Mouse (Mus musculus) adrenal gland, adult 18-20 months (tissue): ENCODE measurements around the gene Ncor2. TPM values are rescaled to one million over a fixed set of nuclear protein-coding genes. Genes with fewer than 3 reads are reported as not detected.

Experiments
- DNase-seq, 2 experiments: peaks; one replicate each; pipeline ENCODE4 v3.0.0; 2021 to 2022; ENCODE audit warnings: low spot score in 2 of 2
- total RNA-seq, 2 experiments: library from RNA; stranded (reverse); gene quantifications; 1 replicate in 1 of 2; 2 replicates in 1 of 2; pipeline ENCODE4 v1.2.3; 2021

Gene Ncor2
- total RNA-seq, 2 experiments from 2014 or later: 195 to 242 TPM

- no peak for DNase-seq
Measured at GRCm38 (mm10) chr5:125103396-125103795, 75.6 kb downstream of the Ncor2 start.

GRCm38 (mm10) chr5:125102907-125103306 lies 76.1 kb downstream of the Ncor2 start:
- no peak for DNase-seq

- no peak for DNase-seq
Measured at GRCm38 (mm10) chr5:125102352-125102751, 76.7 kb downstream of the Ncor2 start.

DNA sequence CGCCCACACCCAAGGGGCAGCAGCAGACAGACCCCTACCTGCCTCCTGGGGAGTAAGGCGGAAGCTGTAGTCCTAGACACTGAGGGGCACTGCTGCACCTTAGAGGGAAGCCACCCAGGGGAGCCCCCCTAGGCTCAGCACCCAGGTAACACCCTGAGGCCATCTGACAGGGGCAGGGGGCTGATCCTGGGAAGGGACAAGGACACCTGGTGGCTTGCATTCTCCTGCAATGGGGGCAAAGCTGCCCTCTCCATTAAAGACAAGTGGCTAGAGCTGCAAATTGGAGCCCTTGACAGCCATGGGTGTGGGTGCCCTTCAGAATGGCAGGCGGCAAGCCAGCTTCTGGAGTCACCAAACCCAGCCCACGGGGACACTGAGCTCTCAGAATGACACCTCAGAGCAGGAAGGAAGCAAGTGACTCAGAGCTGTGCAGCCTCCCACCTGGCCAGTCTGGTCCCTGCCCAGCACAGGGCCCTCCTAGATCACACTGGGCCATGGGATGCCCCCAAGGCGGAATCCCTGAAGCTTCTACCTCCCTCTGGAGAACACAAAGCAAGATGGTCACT lies 79.2 kb downstream of the Ncor2 start:
- no peak for DNase-seq

GRCm38 (mm10) chr5:125098692-125099091 lies 80.3 kb downstream of the Ncor2 start:
- DNase-seq: no peak

DNA sequence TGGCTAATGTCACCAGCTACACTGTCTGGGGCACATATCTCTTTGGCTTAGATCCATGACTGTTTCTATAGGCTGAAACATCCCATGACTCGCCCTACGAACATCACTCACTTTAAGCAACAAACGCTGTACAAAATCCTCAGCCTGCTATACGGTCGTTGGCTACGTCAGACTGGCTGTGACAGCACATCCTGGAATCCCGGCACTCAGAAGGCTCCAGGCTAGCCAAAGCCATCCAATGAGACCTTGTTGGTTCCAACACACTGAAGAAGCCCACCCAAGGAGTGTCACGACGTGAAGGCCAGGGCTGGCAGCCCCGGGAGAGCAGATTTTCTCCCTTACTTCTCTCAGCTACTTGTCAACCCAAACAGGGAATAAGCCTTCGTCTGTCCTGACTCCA lies 82.7 kb downstream of the Ncor2 start:
- DNase-seq: no peak

DNA sequence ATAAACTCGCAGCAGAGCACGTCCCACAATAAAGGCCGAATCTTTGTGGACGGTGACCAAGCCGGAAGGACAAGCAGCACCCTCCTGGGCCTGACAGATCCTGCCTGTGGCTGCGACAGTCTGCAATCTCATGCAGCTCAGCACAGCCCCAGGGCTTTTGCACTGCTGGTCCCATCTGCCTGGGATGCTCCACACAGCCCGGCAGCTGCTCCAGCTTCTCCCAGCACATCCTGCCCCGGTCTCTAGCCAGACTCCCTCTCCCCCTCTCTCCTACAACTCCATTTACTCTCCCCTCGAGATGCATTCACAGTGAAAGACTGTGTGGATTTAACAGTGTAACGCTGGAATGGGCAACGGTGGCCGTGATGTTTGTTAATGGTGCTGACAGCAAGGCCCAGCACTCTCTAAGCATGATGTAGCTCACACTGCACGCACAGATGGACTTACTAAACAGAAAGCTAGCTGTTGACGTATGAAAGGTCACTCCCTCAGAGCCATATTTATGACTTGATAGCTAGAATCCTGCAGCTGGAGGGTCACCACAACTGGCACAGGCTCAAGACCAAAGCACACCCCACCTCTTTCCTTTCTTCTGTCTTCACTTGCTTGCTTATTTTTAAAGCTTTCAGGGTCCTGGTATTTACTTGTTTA lies 83.4 kb downstream of the Ncor2 start:
- DNase-seq: no peak

- no peak for DNase-seq
Measured at GRCm38 (mm10) chr5:125093795-125094194, 85.2 kb downstream of the Ncor2 start.

DNA sequence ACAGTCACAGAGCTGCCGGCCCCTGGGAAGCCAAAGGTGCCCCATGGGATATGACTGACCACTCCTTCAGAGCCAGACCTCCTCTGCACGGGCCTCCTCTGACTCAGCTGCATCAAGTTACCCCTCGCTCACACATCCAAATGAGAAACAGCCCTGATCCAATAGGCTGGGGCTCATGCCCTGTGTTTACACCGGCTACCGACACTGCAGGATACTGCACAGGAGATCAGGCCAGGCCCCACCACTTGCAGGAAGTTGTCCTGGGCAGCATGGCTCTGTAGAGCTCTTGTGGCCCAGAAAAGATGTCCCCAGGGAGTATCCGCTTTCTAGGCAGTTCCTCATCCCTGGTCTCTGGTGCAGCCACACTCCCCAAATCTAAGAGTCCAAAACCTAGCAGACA lies 90.9 kb downstream of the Ncor2 start:
- DNase-seq: no peak

GRCm38 (mm10) chr5:125085097-125085617 lies 93.9 kb downstream of the Ncor2 start:
- DNase-seq: no peak

GRCm38 (mm10) chr5:125083674-125084073 lies 95.3 kb downstream of the Ncor2 start:
- DNase-seq: no peak

- DNase-seq: peak; percentile 90 to 95
Measured at GRCm38 (mm10) chr5:125081318-125082101, 97.5 kb downstream of the Ncor2 start.

DNA sequence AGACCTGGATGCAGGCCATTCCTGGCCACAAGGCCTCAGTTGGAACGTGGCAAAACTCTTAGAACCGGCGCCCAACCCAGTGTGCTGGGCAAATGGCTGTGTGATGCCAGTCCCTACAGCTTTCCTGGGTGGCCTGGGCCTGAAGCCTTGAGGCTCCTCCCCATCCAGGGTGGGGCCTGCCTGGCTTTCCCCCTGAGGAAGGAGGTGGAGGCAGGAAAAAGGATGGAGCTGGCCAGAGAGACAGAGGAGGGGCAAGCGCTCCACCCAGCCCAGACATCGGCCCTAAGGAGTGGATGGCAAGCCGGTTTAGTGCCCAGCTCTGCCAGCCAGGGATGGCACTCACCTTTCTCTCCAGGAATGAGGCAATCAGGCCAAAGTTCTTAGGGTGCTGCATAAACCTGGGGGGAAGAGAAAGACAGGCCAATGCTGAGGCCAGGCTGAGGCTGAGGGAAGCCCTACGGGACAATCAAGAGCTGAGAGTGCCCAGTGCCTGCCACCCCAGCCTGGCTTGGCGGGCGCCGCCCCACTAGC lies 98.2 kb downstream of the Ncor2 start:
- DNase-seq: peak; percentile 44 to 50

DNA sequence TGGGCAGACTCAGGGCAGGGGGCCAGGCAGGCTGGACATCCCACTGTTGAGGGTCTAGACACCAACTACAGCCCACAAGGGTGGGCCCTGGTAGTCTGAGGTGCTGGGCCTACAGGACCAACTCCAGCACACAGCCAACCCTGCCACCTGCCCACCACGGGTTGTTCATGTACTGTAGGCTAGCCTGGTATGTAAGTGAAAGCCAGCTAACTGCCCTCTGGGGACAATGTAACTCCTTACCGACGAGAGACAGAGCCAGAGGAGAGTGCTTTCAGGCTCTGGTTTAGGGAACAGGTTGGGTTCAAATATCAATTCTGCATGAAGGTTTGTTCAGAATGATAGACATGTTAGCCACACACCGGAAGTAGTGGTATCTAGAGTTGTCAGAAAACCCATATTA lies 98.7 kb downstream of the Ncor2 start:
- no peak for DNase-seq

- no peak for DNase-seq
Measured at GRCm38 (mm10) chr5:125078220-125078619, 100.8 kb downstream of the Ncor2 start.

GRCm38 (mm10) chr5:125076183-125076582 lies 102.8 kb downstream of the Ncor2 start:
- no peak for DNase-seq

GRCm38 (mm10) chr5:125074571-125075171 lies 104.3 kb downstream of the Ncor2 start:
- DNase-seq: peak; percentile 35 to 40

GRCm38 (mm10) chr5:125073896-125074295 lies 105.1 kb downstream of the Ncor2 start:
- peak; percentile 38 to 47 for DNase-seq

DNA sequence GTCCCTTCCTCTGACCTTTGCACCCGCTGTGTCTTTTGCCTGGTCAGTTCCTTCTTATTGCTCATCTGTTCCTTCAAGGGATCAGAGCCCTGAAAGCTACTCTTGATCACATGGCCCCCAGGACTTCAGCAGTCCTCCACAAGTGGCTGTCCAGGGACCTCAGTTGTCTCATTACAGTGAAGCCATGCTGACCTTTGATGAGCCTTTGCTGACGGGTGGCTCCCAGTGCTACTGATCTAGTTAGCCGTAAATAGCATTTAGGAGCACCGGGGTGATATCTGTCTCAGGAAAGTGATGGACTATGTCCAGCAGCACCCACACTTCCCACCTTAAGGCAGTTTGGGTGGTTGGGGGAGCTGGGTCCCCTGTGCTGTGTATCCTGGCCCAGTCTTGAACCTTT lies 105.7 kb downstream of the Ncor2 start:
- DNase-seq: no peak

- DNase-seq: no peak
Measured at GRCm38 (mm10) chr5:125072425-125072824, 106.6 kb downstream of the Ncor2 start.

DNA sequence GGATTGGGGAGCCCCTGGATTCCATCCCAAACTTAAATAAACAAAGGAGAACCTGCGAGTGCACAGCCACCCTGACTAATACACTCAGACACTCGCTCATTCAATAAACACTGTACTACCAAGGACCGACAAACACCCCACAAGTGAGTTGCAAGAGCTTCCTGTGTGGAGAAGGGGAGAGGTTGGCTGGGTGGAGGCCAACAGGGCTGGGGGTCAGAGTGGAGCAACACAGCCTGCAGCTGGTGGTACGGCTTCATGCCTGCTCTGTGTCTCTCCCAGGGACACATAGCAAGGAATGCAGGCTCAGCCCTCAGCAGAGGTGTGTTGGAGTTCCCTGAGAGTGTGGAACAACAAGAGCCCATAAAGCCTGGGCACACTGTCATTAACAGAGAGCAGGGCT lies 107.1 kb downstream of the Ncor2 start:
- no peak for DNase-seq
